Mouse (Mus musculus): ENCODE measurements around the gene Hnrnpul2. TPM values are rescaled to one million over a fixed set of nuclear protein-coding genes. Genes with fewer than 3 reads are reported as not detected.

Gene Hnrnpul2
- 45.8 TPM for polyA plus RNA-seq (2014; fragmentation: Illumina TruSeq; extraction: RNeasy Lipid Tissue Mini Kit (QIAGEN cat#74804); ENCODE audit: low read depth, low replicate concordance)

DNA sequence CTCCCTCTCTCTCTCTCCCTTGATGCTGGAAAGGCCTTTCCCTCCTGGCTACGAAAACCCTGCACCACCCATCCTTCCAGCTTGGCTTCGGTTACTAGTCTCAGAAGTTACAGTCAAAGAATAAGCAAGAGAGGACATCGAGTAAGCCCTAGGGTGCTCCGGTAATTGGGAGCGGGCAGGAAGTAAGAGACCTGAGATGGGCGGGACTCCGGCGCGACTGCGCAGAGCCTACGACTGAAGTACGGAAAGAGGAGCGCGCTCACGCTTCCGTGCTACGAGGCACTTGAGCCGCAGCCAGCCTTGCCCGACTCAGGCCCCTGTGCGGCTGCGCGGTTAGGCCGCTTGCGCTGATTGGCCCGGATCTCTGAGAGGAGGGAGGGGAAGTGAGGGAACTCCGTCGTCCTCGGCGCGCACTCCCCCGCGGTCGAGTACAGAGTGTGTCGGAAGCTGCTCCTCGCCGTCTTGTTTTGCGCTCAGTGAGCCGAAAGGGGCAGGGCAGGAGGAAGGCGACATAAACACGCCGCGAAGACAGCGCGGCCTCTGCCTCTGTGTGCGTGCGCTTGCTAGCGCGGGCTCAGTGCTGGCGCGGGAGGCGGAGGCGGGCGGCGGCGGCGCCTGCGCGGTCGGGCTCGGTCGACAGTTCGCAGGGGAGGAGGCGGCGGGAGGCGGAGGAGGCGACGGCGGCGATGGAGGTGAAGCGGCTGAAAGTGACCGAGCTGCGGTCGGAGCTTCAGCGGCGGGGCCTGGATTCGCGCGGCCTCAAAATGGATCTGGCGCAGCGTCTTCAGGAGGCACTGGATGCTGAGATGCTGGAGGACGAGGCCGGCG, at the start of gene Hnrnpul2:
Gene Hnrnpul2, plus strand, starts transcription at position 415 of the 828 bp plus-strand sequence.

GRCm38 (mm10) chr19:8770567-8771270, 49.1 kb upstream of the Hnrnpul2 start, which contains the start of gene Tmem223:
Tmem223 (plus strand) TSS chr19:8770996.

GRCm38 (mm10) chr19:8774086-8774835, 45.5 kb upstream of the Hnrnpul2 start, which contains the start of gene Tmem179b:
Tmem179b (minus strand) TSS chr19:8774467.

GRCm38 (mm10) chr19:8786008-8786781, 33.6 kb upstream of the Hnrnpul2 start, which contains the start of gene Taf6l:
Taf6l (minus strand) TSS chr19:8786417.

DNA sequence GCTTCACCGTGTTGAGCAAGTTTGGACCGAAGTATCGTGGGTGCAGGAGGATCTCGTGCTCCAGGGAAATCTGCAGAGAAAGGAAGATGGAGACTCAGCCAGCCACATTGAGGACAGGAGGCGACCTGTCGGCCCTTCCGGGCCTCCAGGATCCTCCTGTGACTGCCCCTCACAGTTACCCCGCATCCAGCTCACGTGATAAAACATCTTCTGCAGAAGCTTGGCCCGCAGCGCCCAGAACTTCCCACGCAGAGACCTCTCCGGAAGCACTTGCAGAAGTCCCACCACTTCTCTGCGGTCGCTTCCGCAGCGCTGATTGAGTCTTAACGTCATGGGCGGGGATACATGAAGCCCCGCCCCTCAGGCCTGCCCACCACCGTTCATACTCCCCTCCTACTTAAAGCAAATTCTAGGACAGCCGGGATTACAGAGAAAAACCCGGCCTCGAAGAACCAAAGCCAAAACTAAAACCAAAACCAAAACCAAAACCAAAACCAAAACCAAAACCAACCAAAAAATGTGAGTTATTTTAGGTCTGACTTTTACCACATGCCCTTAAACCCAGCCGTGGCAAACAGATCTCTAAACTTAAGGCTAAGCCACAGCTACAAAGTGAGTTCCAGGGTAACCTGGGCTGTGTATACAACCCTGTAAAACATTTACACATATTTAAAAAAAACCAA, 21.4 kb upstream of the Hnrnpul2 start, which contains the start of gene Polr2g:
Gene Polr2g, minus strand, starts transcription at position 314 of the 683 bp plus-strand sequence.

DNA sequence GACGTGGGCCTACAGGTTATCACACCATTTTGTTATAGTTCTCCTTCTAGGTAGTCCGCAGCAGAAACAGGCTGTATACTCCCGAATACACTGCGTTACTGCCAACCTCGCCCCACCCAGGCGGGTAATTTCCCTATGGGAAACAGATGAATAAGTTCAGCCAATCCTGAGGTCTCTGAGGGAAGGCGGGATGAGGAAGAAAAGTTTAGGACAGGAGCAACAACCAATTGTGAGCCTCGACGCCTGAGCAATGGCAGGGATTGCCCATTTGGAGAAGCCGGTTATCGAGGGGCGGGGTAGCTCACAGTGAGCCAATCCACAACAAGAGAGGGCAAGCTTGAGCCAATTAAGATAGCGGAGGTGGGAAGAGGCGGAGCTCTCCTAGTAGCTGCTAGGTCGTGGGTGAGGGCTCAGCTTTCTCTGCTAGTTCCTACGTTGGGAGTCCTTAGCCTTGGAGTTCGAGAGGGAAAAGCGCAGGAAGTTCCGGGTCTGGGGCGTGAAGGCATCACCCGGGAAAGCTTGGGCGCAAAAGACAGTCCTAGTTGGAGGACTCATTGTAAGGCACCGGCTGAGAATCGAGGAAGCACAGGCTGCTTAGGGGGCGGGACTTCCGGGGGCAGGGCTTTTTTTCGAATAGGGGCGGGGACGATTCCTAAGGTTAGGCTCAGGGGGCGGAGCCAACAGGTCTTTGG, 17.5 kb upstream of the Hnrnpul2 start, which contains the start of gene Zbtb3:
Gene Zbtb3, plus strand, starts transcription at position 426 of the 692 bp plus-strand sequence.

GRCm38 (mm10) chr19:8818801-8819595, 812 bp upstream of the Hnrnpul2 start, which contains the start of gene Ttc9c:
Ttc9c (minus strand) TSS chr19:8819333.

DNA sequence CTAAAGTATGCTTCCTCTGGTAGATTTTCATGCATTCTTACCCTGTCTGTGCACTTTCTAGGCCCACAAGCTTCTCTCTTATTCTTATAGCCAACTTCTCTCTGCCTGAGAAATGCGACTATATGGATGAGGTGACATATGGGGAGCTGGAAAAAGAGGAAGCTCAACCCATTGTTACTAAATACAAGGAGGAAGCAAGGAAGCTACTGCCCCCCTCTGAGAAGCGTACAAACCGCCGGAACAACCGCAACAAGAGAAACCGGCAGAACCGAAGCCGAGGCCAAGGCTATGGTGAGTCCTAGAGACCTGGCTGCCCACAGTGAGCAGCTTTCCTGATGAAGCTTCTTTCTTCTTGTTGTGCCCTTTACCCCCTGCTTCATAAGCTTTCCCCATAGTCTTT, 9.8 kb downstream of the Hnrnpul2 start, which contains the start of gene AC129217.1:
Gene AC129217.1, plus strand, starts transcription at position 114 of the 400 bp plus-strand sequence.

GRCm38 (mm10) chr19:8837251-8837791, 17.5 kb downstream of the Hnrnpul2 start, which contains the start of gene Bscl2:
Bscl2 (plus strand) TSS chr19:8837467.

GRCm38 (mm10) chr19:8839103-8839907, 19.5 kb downstream of the Hnrnpul2 start, which contains the start of gene Gng3:
Gng3 (minus strand) TSS chr19:8839194.

DNA sequence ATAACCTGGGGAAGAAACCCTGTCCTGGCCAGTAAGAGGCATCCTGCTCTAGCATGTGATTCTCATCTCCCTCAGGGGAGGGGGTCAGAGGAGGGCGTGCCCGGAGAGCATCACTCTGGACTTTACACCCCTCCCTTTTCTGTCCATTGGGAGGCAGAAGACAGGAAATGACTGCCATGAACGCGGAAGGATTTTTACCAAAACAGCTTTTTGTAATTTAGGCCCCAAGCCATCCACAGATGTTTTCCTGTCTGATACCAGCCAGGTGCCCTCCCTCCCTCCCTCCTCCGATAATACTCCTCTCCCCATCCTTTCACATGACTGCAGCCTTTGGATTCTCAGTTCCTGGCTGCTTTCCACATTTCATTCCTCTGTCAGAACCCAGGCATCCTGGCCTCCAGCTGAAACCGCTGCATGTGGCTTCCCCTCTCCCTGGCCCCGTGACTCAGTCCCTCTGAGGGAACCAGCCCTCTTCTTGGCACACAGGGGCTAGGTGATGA, 30.6 kb downstream of the Hnrnpul2 start, which contains the start of gene Lrrn4cl:
Gene Lrrn4cl, plus strand, starts transcription at position 367 of the 500 bp plus-strand sequence.

DNA sequence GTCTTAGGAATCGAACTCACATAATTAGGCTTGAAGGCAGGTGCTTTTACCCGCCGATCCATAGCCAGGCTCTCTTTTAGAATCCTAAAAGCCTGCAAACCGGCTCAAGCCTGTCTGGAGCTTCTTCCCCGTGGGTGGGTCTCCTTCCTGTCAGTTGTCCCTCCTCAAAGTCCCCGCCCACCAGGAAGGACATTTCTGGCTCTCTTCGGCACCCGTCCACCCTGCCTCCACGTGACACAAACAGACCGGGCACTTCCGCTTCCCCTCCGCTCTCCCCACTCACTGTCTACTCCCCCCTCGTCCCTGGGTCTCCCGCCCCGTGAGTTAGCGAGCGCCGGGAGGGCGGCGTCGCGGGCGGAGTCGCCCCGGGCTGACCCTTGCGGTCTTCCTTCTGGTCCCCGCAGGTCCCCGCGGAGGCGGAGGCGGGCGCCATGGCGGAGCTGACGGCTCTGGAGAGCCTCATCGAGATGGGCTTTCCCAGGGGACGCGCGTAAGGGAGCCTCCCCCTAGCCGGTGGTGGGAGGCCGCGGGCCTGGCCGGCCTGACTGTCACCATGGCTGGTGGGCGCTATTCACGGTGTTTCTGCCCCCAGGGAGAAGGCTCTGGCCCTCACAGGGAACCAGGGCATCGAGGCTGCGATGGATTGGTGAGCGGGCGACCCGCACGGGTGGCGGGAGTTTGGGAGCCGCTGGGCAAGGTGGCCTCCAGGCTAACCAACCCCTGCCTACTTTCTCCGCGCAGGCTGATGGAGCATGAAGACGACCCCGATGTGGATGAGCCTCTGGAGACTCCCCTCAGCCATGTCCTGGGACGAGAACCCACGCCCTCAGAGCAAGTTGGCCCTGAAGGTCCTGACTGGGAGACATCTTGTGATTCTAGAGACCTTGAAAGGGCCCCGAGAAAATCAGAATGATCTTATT, 51.7 kb downstream of the Hnrnpul2 start, which contains the start of gene Ubxn1:
Gene Ubxn1, plus strand, starts transcription at position 230 of the 920 bp plus-strand sequence.

DNA sequence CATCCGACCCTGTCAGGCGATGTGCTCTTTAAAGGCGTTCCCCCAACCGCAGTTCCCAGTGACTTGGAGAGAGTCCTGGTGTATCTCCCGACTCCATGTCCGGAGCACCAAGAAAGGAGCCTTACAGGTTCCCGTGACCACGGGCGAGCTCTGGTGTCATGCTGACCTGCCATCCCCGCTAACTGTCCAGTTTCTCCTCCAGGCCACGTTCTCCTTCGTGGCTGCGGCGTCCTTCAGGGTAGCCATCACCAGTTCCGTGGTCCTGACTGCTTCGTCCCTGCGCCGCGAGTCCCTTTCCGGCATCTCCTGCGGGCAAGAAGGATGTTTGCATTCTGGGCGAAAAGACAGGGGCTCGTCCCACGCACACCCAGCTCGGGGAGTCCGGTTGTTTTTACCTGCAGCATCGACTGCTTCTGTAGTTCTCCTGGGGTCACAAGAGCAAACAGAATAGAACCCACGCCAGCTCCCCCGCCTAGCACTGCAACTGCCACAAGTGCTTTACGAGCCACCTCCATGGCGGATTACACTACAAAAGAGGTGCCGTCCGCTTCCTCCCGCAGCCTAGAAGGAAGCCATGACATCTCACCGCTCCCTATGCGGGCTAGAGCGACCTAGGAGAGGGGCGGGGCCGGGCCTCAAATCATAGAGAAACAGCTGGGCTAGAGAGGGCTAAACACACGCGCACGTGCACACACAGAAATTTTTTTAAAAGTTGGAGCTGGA, 60.7 kb downstream of the Hnrnpul2 start, which contains the start of gene Uqcc3:
Gene Uqcc3, minus strand, starts transcription at position 613 of the 723 bp plus-strand sequence.

GRCm38 (mm10) chr19:8883616-8884015, 63.8 kb downstream of the Hnrnpul2 start, which contains the start of the genes Lbhd1 and Gm49403:
Lbhd1 (plus strand) TSS chr19:8883732.
Gm49403 (plus strand) TSS chr19:8883930.

All from testis, adult 10 weeks (tissue).